Mouse (Mus musculus): ENCODE data around the gene Kif13a.
A peak's percentile ranks its signal among the peaks of the same experiment; 100 is the strongest.

Kif13a gene

DNA sequence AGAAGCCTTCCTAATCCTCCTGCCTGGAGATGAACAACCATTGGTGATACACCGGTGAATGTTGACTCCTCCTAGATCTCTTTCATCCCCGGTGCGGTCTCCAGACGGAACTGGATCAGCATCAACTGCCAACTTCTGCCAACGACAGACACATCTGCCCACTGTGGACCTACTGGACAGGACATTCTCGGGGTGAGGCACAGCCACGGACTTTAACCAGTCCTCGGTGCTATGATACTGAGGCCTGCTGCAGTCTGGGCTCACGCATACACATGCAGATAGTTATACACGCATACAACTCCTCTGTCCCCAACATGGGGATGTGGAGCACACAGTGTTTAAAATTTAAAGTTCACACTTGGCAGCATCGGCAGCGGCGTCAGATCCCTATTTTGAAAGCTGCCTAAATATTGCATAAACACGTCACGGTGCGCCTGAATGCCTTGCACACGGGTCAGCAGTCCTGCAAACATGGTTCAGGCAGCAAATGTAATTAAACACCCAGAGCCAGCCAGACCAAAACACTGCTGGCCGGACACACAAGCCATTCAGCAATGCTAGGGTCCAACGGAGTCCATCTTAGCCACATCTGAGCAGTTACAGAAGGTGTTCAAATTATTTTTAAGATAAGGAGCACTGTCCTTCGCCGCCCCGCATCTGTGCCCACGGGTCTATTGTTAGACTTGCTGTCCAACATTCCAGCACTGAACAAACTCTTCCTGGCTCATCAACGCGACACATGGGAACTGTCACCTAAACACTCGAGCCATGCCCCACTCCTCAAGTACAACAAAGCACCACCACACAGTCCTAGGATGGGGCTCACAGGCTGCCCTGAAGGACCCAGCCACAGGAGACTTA, 44.5 kb downstream of the Kif13a start:
- no peak for DNase-seq (ENCODE audit: low read depth, low spot score)

DNA sequence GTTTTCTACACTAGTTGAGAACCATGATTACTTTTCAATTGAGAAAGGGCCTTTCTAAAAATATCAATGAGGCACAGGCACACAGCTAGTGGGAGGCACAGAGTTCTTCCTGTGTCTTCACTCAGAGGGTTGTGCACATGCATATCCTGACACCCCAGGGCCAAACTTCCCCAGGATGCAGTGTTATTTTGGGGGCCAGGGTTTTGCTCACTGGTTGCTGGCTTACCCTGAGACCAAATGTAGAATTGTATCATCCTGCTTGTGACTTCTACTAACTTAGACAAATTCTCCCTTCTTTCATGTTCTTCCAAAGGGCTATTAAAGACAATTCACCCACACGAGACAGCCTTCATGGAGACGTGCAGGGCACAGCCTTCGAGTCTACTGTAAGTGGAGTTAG, 45.7 kb downstream of the Kif13a start:
- DNase-seq (ENCODE audit: low read depth, low spot score) = no peak

DNA sequence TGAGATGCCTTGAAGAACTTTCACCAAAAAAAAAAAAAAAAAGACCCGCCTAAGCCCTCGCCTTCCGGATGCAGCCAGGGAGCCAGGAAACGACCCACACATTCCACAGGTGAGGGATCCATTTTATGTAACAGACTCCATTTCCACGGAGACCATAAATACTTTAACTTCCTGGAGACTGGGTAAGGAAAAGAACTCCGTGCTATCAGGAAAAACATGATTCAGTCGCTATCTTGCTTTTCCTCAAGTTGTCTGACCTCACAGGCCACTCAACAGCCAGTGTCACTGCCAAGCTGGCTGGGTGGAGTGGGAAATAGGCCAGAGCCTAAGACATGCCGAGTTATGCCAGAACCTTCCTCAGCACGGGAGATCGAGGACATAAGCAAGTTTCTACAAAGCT, 46.3 kb downstream of the Kif13a start:
- DNase-seq (ENCODE audit: low read depth, low spot score) = no peak

DNA sequence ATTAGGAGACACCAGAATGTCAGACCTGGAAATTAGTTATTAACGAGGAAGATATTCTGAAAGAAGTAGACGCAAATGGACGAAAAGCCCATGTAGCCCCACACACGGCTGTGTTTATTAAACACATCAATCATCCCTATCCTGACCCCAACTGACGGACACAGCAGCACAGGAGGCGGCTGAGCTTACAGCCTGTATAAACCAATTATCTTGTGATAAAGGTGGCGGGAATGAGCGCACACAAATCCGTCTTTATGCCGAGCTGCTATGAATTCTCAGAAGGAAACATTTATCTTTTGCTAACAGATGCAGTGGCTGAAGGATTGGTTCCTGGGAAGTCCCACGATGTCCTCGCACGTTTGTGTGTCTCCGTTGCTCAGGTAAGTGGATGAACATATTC, 48.9 kb downstream of the Kif13a start:
- no peak for DNase-seq (ENCODE audit: low read depth, low spot score)

DNA sequence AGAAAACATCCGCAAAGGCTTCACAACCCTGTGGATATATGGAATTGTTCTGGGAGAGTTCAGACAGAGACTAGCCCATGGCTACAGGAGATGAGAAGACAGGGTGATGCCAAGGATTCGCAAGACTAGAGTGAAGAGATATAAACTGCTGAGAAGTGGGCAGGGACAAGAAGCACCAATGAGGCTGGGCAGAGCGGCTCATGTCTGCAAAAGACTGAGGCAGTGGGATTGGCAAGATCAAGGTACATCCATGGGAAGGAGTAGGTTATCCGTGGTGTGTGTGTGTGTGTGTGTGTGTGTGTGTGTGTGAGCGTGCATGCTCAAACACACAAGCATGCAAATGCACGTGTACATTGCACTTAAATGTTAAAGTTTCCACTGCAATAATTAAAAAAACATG, 49.4 kb downstream of the Kif13a start:
- no peak for DNase-seq (ENCODE audit: low read depth, low spot score)

DNA sequence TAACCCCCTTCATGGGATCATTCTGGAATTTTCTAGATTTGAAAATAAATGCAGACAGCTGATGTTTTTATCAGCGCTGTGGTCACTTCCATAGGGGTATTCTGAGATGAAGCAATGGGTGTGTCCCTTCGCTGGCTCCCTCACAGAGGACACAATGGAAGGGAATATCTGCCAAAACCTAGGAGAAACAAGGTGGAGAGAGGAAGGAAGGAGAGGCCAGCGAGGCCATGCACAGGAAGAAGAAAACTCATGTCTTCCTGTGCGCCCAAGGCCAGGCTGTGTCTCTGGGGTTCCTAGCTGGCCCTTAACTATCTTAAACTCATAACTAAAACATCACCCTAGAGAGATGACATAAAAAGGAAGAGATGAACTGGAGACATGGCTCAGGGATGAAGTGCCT, 52.6 kb downstream of the Kif13a start:
- no peak for DNase-seq (ENCODE audit: low read depth, low spot score)

DNA sequence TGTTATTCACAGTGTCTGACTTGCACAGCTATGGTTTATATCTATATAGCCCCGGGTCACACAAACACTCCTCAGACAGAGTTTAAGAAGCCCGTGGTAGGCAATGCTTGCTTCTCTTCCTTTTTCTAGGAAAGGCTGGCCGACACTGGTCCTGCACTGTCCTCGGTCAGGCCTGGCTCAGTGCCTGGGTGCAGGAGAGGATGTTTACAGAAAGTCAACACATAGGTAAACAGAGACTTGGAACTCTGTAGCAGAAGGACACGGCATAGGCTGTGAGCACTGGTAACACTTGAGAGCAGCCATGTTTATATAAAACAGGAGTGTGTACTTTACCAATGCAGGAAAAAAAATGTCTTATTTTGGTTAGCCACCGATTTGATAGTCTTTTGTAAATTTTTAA, 54.3 kb downstream of the Kif13a start:
- DNase-seq (ENCODE audit: low read depth, low spot score) = no peak

DNA sequence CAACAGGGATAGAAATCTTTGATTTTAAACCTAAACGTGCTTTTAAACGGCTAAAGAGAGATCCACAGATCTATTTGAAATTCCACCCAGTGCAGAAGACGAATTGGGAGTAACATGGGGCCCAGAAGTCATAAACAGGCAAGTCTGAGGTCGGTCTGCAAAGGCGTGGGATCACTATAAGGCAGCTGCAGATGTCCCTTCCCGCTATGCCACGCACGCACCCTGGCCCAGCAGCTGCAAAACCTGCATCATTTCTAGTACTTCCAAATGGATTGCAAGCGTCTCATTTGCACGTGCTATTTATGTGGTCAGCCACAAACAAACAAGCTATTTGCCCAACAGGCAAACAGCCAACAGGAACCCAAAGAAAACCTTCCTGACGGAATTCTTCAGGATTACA, 56.9 kb downstream of the Kif13a start:
- DNase-seq (ENCODE audit: low read depth, low spot score) = no peak

DNA sequence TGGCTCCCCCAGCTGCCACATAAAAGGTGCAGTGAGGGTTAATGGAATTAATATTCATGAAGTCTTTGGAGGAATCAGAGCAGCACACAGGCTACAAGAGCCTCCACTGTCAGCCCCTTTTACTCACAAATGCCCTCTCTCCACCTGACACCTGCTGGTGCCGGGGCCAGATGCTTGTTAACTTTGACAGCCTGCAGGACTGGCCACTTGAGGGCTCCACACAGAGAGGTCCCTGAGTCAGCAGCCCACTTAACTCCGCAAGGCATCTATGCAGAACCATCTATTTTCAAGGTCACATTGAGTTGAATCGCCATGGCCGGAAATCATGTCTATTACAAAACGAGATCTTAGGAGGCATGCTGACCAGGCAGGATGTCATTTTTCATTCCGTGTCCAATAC, 57.5 kb downstream of the Kif13a start:
- DNase-seq (ENCODE audit: low read depth, low spot score) = no peak

DNA sequence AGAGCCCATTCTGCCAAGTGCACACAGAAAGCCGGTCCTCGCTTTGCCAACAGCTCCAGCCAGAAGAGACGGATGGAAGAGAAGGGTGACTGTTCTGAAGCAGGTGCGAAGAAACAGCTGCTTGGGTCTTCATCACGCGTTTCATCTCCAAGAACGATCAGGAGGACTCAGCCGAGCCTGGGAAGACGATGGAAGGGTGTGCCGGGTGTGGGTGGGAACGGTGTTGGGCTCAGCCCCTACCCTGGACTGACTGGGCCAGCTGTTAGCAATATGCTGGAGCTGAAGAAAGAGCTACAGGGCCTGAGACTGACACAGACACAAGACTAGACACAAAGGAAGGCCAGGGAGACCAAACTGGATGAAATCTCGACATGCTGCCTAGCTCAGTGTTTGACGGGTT, 60.2 kb downstream of the Kif13a start:
- DNase-seq (ENCODE audit: low read depth, low spot score) = no peak

DNA sequence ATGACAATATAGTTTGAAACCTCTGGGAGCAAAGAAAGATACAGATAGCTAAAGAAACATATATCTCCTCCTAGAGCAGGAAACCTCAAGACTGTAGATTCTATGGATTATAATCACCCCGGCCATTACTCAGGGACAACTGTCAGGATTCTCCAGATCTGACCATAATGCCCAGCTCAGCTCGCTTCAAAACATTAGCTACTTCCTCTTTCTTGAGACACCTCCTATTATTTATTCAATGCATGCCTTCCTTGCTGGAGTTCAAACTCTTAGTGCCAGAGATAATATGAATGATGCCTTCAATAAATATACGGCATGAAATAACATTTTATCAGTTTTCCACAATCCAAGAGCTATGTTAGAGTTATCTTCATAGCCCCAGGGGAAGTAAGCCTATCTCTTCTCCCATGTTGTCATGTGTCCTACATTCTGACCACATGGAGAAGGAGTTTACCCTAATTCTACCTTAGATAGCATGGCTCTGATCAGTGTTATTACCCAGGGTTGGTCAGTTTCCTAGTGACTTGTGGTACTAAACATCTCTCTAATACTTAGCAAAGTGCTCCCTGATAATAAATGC, 66.4 kb downstream of the Kif13a start:
- DNase-seq (ENCODE audit: low read depth, low spot score) = no peak

DNA sequence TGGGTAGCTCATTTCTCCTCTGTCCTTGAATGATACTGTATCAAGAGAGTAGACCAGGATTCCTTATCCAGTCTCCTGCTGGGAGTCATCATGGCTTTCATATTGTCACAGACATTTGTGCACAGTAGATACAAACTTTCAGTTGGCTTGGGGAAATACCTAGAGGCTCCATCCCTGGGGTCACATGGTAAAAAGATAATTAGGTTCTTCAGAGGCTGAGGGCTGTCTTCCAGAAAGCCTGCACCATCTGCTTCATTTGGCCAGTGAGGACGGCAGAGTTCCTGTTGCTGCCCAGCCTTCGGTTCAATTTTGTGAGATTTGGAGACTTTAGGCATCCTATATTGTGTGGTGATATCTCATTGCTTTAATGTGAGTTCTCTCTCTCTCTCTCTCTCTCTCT, 69.8 kb downstream of the Kif13a start:
- DNase-seq (ENCODE audit: low read depth, low spot score) = no peak

DNA sequence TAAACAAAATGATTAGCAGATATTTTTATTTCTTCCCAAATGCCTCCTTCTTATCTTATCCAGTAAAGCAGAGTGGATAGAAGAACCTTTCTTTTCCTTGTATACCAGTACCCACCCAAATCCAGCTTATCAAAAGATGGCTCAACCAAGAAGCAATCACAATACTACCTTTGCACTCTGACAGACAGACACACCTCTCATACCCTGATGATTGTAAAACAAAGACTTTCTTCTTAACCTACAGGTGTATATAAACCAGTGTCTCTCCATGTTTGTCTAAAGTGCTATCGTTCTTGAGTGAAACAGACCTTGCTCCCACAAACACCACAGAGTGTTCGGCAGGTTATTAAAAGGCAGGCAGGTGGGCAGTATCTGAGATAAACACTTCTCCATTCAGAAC, 70.5 kb downstream of the Kif13a start:
- DNase-seq (ENCODE audit: low read depth, low spot score) = no peak

DNA sequence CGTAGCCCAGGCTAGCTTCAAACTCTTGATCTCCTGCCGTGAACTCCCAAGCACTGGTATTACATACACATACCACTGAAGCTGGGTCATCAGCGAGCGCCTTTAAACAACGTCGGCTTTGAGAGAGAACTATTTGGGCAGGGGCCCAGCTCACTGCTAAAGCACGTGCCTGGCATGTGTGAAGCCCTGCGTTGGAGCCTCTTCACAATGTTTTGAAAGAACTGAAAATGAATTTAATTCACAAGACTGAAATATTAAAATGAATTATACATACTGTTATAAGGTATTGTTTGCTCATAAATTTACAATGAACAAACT, 70.9 kb downstream of the Kif13a start:
- no peak for DNase-seq (ENCODE audit: low read depth, low spot score)

DNA sequence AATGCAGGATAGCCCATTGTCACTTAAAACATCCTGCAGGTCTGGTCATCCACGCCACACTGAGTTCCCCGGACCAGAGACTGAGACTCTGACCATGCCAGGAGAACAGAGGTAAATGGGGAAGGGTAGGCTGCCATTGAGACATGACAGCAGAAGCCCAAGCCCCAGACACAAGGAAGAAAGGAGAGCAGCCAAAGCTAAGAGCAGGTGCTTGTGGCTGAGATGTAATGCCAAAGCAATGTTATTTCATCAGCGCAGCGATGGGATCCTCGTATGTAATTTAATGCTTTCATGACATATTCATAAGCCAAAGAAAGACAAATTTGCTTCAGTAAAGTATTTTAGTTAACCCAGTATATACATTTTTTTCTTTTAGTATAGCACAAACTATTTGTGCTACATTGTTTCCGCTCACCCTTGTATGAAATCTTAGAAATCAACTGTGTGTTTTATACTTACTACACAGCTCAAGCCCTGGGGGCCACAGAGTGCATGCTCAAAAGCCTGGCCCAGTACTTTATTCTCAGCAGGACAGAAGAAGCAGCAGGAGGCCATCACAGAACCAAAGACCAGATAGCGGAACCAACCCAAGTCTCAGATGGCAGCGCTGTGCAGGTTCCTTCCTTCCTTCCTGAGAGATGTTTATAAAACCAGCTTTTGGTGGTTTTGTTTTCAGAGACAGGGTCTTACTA, 71.4 kb downstream of the Kif13a start:
- DNase-seq (ENCODE audit: low read depth, low spot score) = no peak

DNA sequence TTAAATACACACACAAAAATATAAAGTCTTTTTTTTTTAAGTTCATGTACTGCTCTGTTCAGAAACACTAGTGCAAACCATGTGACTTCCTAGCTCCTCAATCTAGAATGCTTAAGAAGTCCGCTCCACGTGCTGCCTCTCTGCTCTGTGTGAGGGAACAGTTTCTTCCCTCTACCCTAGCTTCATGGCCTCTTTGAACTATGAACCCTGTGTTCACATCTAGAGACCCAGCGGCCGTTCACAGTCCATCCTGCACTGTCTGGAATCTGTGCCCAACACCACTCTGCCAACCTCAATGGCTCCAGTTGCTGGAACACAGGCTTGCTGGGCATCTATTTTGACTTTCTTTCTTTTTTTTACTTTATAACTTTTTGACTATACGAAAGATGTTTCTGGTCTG, 75.2 kb downstream of the Kif13a start:
- DNase-seq (ENCODE audit: low read depth, low spot score) = no peak

DNA sequence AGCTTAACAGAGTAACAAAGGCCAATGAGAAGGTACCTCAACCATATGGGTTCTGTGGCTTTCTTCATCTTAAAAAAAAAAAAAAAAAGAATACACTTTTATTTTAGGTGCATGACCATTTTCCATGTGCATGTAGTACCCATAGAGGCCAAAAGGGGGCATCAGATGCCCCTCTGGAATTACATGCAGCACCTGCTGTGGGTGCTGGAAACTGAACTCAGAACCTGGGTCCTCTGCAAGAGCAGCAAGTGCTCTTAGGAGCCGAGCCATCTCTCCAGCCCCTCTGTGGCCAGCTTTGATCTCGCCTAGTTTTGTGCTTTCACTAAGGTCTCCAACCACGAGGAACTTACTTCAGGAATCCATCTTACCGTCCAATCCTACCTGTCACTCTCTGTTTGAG, 77.2 kb downstream of the Kif13a start:
- DNase-seq (ENCODE audit: low read depth, low spot score) = peak; percentile 26

DNA sequence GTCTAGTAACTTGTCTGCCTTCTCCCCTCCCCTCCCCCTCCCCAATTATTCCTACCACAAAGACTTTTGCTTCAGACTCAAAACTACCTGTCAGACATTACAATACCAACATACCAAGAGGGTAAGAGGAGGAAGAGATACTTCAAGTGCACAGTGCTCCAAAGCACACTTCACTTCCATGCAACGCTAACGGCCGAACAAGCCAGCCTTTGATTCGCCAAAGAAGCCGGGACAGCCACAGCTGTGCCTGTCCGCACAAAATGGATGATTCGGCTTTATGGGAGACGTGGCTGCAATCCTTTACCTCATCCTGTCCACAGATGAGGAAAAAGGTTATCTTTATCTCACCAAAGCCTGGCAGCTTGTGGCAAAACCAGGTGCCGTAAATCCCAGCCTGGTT, 84.2 kb downstream of the Kif13a start:
- no peak for DNase-seq (ENCODE audit: low read depth, low spot score)

DNA sequence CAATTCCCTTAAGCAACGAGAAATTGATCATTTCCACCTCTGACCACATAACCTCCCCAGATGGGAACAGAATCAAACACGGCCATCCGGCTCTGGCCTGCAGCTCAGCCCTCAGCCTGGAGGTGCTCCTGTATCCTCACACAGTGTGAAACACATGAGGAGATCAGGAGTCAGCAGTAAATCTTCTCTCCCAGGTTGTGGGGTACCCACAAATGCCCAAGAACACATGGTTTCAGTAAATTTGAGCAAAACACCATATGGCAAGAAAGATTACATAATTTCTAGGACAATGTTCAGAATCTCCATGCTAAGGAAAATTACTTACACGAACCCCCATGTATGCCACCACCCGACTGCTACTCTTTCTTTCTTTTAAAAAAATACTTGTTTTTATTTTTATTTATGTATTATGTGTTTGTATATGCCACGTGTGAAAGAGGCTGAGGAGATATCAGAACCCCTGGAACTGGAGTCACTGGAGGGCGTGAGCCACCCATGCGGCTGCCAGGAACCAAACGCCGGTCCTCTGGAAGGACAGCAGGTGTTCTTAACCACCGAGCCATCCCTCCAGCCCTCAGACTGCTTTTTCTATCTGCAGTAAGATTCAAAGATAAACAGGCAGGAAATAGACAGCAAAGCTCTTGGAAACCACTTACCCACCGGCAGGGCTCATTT, 85.0 kb downstream of the Kif13a start:
- no peak for DNase-seq (ENCODE audit: low read depth, low spot score)

DNA sequence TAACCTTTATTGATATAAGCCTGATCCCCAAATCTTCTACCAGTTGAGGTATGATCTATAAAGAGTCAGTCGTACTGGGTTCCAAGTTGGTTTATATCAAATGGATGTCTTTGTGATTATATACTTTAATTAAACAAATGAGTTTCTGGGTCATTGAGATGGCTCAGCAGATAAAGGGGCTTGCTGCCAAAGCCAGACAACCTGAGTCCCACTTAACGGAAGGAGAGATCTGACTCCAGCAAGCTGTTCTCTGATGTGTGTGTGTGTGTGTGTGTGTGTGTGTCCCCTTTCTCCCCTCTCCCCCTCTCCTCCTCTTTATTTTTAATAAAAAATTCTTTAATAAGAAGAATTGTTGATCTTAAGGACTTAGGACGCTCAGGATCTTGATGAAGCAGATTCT, 86.0 kb downstream of the Kif13a start:
- no peak for DNase-seq (ENCODE audit: low read depth, low spot score)

DNA sequence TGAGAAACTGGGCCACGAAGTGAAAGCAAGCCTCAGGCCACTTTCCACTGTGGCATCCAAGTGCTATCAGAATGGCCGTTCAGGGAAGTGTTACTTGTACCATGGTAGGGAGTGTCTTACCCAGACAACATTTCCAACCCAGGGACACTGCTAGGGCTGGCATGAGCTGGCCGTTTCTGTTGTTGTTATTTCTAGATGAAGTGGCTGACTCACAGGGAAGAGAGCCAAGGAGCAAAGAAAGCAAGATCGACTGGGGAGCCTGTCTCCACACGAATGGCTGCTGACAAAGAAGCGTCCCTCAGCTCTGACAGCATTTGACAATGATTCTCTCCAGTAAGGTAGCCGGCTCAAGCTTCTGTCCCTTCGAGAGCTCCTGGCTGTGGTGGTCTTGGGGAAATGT, 87.5 kb downstream of the Kif13a start:
- DNase-seq (ENCODE audit: low read depth, low spot score) = no peak

DNA sequence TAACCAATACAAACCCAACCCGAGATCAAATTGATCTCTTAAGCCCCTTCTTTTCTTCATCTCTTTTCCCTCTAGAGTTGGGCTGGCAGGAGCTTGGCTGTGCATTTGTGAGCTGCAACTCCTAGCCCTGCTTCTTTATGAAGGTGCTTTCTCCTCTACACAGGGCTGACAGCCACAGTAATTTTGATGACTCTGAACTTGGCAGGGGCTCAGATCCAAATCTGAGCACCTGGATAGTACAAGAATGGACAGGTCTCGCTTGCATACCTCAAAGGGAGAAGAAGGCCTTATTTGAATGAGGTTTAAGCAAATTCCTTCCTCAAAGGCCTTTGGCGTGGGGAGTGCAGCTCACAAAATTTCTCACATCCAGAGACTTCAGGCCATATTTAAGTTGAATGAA, 88.0 kb downstream of the Kif13a start:
- DNase-seq (ENCODE audit: low read depth, low spot score) = no peak

DNA sequence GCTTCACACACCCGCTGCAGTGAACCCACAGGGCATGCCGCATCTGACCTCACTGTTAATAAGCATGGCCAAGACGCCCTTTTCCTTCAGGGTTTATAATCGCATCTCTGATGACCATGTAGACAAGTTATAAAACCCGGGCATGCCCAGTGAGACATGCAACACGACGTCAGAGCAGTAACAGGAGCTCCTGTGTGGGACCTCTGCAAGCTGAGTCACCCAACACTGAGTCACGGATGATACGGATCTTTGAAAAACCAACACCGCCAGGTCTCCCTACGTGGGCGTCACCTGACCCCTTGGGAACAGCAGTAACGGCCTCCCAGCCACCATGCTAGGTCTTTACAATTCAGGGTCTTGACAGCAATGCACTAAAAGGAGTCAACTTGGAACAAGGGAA, 89.0 kb downstream of the Kif13a start:
- DNase-seq (ENCODE audit: low read depth, low spot score) = no peak

All from A20 (cell line).